Mouse (Mus musculus) spleen, adult 2 months (tissue): ENCODE results near the gene Cltc.

Experiments used
- CTCF ChIP-seq: fragments of 200-500 bp; IDR thresholded peaks from 2 replicates; pipeline ENCODE4 v1.5.1; 2011; ENCODE audit warnings: mild to moderate bottlenecking, inconsistent platforms; ENCODE audit not compliant: insufficient read depth, insufficient read length, insufficient replicate concordance; ENCODE audit errors: extremely low read depth
- POLR2A ChIP-seq: fragments of 200-500 bp; IDR thresholded peaks from 2 replicates; pipeline ENCODE4 v1.6.1; 2011; ENCODE audit warnings: low read depth, low read length, inconsistent platforms

DNA sequence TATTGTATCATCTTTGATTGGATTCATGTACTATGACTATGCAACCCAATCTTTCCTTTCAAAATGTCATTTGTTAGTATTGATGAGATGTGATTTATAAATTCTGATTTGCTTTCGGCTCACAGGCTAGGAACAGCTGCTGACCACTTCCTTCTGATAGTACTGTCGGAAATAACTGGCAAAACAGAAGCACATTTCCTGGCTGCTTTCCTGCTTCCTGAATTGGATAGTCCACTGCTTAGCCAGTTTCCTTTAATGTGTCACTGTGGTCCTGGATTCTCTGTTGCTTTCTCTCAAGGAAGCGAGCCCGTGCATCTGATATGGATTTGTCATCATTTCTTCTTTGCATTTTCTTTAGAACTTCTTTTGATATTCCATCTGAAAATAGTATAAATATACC lies 12.5 kb upstream of the Cltc start:
- TF ChIP-seq CTCF: no peak
- no peak for TF ChIP-seq POLR2A
